Mouse (Mus musculus): ENCODE measurements around the gene Msmb.
"Not testable (repeated sequence)": the region's sequence is repeated elsewhere in the genome, so short reads cannot be mapped to it uniquely, and the experiment has no call there.

The Msmb gene

DNA sequence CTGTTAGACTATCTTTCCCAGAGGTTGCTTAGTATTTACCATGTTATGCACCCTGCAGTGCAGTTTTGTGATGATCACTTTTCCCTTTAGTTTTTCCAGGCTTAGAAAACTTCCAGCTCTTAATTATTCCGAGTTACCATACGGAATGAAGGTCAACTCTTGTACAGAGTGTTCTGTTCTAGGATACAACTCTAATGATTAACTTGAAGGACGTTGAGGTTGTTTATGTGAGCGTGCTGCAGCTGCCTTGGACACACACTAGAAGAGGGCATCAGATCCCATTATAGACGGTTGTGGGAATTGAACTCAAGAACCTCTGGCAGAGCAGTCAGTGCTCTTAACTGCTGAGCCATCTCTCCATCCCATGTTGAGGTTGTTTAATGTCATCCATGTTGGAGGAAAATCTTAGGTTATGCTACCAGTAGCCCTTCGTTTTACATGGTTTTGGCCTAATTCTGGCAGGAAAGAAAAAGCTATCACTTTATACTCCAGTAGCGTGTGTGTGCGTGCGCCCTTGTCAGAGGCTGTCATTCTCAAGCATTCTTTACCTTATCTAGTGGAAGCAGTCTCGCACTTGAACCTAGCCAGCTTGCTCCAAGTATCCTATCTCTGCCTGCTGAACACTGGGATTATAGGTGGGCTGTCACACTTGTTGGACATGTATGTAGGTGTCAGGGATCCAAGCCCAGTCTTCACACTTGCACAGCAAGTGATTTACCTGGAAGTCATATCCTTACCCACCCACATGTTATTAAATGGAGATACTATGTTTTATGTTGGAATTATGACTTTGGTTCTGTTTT, 37.8 kb downstream of the Msmb start:
- DNase-seq = peak; percentile 88

DNA sequence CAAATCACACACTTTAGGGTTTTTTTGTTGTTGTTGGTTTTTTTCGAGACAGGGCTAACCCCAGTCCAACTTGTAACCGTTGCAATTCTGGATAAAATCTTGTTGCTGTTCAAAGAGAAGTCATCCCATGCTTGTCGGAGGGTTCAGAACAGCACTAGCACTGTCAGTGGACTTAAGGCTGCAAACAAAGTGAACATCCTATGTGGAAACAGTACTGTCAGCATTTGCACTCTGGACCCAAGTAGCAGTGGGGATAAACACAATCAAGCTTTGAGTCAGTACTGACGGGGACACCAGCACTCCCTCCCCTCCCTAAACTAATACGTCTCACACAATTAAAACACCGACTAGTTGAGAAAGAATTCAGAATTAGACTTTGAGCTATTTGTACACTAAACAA, 39.0 kb downstream of the Msmb start:
- DNase-seq = peak; percentile 51

DNA sequence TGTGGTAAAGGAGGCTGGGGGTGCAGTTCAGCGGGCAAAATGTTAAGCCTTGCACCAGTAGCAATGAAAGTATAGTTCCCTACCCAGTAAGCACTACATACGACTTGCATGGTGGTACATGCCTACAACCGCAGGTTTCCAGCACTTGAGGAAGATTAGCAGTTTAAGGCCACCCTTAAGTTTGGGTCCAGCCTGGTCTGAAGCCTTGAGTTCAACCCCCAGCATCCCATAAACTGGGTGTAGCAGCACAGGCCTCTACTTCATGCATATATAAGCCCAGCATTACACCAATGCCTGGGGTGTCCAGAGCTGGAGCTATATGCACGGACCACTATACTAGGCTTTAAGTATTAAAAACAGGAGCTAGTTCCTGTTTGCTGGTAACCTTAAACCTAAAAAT, 42.0 kb downstream of the Msmb start:
- DNase-seq = no peak

DNA sequence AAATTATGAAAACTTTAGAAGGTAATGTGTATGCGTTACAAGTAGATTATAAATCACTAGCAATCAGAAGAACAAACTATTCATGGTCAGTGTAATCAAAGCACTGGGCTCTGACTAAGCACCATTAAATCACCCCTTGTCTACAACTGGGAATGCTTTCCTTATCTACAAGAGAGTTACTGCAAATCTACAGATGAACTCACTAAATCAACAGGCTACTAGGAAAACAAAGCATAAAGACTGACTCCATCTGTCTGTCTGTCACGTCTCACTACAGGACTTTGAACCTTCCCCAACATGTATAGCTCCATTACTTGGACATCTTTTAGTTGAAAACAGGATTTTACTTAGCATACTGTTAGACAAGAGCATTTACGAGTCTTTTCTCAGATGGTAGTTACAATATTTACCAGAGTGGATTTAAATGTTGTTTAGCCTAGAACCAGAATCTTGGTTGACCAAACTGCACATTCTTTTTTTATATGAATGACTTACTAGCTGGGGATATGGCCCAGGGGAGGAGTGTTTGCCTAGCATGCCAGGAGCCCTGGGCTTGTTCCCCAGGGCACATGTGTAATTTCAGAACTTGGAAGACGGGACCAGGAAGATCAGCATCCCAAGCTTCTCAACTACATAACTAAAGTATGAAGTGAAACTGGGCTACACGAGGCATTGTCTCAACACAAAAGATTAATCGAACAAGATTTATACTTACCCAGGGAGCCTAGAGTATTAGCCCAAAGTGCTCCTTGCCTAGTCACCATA, 49.0 kb downstream of the Msmb start:
- no peak for DNase-seq

DNA sequence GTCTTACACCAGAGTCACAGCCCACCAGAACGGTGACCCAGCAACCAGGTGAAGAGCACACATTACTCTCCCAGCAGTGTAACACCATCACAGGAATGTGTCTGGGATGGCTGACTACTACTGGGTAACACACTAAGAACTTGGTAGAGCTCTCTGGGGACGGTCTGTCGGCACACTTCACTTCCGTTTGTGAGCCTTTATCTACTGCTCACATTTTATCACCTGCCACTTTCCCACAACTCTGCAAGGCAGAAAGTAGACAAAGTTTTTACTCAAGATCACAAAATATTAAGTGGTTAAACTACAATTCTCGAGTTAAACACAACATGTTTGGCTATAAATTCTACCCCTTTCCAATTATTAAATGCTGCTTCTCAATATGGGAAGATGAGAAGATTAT, 50.1 kb downstream of the Msmb start:
- no peak for DNase-seq

DNA sequence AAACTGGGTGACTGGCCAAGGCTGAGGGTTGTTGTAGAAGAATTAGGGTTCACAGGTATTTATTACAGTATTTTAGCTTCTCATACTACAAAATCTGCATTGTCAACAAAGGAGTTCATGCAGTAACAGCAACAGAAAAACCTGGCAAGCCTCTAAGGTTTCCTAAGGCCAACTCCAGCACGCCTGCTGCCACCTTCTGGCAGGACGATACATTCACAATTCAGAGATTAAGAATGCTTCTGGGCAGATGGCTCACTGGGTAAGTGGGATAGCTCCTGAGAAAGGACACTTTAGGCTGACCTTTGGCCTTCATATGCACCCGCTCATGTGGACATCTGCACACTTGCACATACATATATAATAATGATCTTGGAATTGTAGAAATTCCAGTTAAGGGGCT, 50.6 kb downstream of the Msmb start:
- peak; percentile 74 for DNase-seq

DNA sequence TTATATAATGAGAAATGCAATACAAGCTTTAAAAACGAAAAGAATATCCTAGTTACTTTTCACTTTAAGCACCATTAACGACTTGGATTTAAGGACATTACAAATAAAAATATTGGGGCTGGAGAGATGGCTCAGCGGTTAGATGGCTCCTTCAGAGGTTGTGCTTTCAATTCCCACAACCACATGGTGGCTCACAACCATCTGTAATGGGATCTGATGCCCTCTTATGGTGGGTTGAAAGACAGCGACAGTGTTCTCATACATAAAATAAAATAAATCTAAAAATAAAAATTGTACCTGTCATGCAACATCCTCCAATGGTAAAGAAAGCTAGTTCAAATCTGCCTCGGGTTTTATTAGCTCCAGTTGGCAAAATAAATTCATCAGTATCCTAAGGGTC, 51.7 kb downstream of the Msmb start:
- not testable (repeated sequence) for DNase-seq

DNA sequence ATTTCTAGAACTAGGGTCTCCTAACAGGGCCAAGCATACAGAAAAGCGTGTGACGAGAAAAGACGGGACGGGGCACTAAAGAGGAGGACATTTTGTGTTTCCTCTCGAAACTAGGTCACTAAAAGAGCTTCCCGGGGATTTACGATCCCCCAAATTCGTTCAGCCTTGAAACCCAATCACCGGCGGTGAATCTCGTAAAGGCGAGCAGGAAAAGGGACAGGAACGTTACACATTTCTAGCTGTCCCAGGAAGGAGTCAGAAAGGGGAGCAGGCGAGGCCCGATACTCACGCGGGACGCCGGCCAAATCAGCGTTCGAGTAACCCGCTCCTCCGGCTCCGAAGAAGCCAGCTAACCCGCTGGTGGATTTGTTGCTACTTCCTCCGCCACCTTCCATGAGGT, 59.5 kb downstream of the Msmb start:
- DNase-seq = no peak

DNA sequence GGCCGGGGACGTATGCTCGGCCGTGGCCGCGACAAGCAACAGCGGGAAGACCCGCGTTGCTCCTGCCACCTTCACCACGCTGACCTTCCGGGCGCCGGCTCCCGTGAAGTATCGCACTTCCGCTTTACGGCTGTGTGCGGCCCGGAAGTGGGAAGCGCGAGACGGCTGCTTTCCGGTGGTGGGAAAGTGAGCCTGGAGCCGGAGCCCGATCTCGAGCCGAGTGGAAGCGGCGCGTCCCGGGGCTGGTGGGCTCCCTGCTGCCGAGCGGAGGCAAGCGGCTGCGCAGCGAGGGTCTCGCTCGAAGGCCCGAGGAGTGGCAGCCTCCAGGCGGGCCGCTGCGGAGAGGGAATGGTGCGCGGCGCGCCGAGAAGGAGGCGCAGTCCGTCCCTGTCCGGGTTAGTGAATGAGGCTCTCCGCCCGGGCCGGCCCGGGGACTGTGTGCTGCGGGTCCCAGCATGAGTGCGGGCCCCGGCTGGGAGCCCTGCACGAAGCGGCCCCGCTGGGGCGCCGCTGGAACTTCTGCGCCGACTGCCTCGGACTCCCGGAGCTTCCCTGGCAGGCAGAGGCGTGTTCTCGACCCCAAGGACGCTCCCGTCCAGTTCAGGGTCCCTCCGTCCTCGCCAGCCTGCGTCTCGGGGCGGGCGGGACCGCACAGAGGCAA, 60.1 kb downstream of the Msmb start, which contains the start of the genes Timm23 and Parg:
TSS of gene Timm23 (minus strand) at position 108 of the 661 bp plus-strand sequence.
TSS of gene Parg (plus strand) at position 159 of the 661 bp plus-strand sequence.
- peak; percentile 89 for DNase-seq
